Mouse (Mus musculus): Measurements from ENCODE around the gene Hmcn2.

Gene Hmcn2

GRCm38 (mm10) chr2:31476107-31476820, 162.0 kb downstream of the Hmcn2 start:
- CTCF ChIA-PET: interaction anchor here (0.6 kb wide), 1 partner anchor 223 kb away, joined by 5 read pairs; no protein-coding TSS in a partner anchor

GRCm38 (mm10) chr2:31477234-31478161, 163.3 kb downstream of the Hmcn2 start:
- CTCF ChIA-PET: no interaction called here

- CTCF ChIA-PET: interaction anchor here (1.2 kb wide), 1 partner anchor 12 kb away, joined by 4 read pairs; no protein-coding TSS in a partner anchor
Observed at GRCm38 (mm10) chr2:31482914-31483575, 168.8 kb downstream of the Hmcn2 start.

- CTCF ChIA-PET: interaction anchor here (0.7 kb wide), 1 partner anchor 536 kb away, joined by 4 read pairs; no protein-coding TSS in a partner anchor
Observed at GRCm38 (mm10) chr2:31484187-31484586, 170.0 kb downstream of the Hmcn2 start.

- CTCF ChIA-PET: interaction anchor here (0.6 kb wide), 1 partner anchor 172 kb away, joined by 8 read pairs; no protein-coding TSS in a partner anchor
Observed at GRCm38 (mm10) chr2:31489166-31489565, 175.0 kb downstream of the Hmcn2 start.

- CTCF ChIA-PET: no interaction called here
Observed at GRCm38 (mm10) chr2:31490556-31490955, 176.3 kb downstream of the Hmcn2 start.

GRCm38 (mm10) chr2:31492308-31492707, 178.1 kb downstream of the Hmcn2 start:
- CTCF ChIA-PET: interaction anchor here (0.7 kb wide), 1 partner anchor 1692 kb away, joined by 4 read pairs; no protein-coding TSS in a partner anchor

- CTCF ChIA-PET: interaction anchor here (0.6 kb wide), 1 partner anchor 561 kb away, joined by 4 read pairs; no protein-coding TSS in a partner anchor
Observed at GRCm38 (mm10) chr2:31493243-31493642, 179.0 kb downstream of the Hmcn2 start.

- CTCF ChIA-PET: no interaction called here
Observed at GRCm38 (mm10) chr2:31494315-31494714, 180.1 kb downstream of the Hmcn2 start.

GRCm38 (mm10) chr2:31495046-31495476, 180.8 kb downstream of the Hmcn2 start:
- CTCF ChIA-PET: no interaction called here

- CTCF ChIA-PET: no interaction called here
Observed at GRCm38 (mm10) chr2:31496141-31496540, 181.9 kb downstream of the Hmcn2 start.

GRCm38 (mm10) chr2:31497113-31497512, 182.9 kb downstream of the Hmcn2 start:
- CTCF ChIA-PET: no interaction called here

- CTCF ChIA-PET: no interaction called here
Observed at GRCm38 (mm10) chr2:31497635-31498034, 183.4 kb downstream of the Hmcn2 start.

GRCm38 (mm10) chr2:31499327-31500291, 185.4 kb downstream of the Hmcn2 start:
- CTCF ChIA-PET: no interaction called here

- CTCF ChIA-PET: no interaction called here
Observed at GRCm38 (mm10) chr2:31500292-31501204, 186.3 kb downstream of the Hmcn2 start.

- CTCF ChIA-PET: no interaction called here
Observed at GRCm38 (mm10) chr2:31501448-31502130, 187.4 kb downstream of the Hmcn2 start.

- CTCF ChIA-PET: no interaction called here
Observed at GRCm38 (mm10) chr2:31502616-31503522, 188.7 kb downstream of the Hmcn2 start.

- CTCF ChIA-PET: no interaction called here
Observed at GRCm38 (mm10) chr2:31505472-31505871, 191.3 kb downstream of the Hmcn2 start.

Measured in spleen, embryonic (tissue).